Mouse (Mus musculus) urinary bladder, postnatal 25 days (tissue): ENCODE results near the gene Ubqln4.
A peak's percentile ranks its signal among the peaks of the same experiment; 100 is the strongest.

Source experiments
- DNase-seq: peaks from one replicate; pipeline ENCODE4 v3.0.0; 2022; ENCODE audit warnings: low spot score

The Ubqln4 gene

GRCm38 (mm10) chr3:88543174-88543573 lies 10.4 kb upstream of the Ubqln4 start:
- no peak for DNase-seq

DNA sequence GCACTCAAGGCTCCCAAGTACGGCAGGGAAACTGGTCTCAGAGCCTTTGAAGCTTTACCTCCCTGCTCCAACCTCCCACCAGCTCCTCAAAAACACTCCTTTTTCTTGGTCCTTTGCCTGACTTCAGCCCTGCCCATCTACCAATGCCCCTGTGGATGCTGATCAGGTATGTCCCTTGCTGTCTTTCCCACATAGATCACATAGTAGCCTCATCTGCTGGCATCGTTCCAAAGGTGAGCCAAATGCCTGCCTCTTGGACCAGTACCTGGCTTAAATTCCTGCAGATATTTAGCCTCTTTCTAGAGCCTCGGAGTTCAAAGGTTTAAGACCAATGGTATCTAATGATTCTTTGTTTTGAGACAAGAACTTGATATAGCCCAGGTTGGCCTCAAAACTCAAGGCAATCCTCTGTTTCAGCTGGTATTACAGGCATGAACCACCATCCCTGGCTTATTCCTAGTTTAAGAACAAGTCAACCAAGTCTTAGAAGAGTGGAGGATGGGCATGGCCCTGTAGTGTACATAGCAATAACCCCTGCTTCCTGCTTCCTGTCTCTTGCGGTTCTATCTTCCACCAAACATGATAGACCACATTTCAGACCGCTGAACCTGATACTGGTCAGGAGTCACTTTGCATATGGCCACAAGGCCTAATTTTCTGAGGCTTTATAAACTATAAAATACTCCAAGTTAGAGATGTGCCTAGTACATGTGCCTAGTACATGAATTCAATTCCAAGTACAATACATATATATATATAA lies 9.7 kb upstream of the Ubqln4 start:
- no peak for DNase-seq

DNA sequence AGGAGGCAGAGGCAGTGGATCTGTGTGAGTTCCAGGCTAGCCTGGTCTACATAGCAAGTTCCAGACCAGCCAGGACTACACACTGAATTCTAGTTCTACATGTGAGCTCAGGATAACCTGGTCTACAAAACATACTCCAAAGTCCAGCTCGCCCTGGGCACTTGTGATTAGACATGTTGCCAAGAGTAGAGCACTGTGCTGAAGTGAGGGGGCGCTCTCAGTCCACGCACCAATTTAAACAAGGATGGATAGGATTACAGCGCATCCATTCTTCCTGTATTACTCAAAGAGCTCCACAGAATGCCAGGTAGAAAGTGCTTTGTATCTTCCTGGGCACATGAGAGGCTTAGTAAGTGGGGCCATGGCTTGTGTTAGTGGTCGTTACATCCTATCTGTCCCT lies 9.0 kb upstream of the Ubqln4 start:
- DNase-seq, result no peak

GRCm38 (mm10) chr3:88544955-88545591 lies 8.5 kb upstream of the Ubqln4 start:
- no peak for DNase-seq

DNA sequence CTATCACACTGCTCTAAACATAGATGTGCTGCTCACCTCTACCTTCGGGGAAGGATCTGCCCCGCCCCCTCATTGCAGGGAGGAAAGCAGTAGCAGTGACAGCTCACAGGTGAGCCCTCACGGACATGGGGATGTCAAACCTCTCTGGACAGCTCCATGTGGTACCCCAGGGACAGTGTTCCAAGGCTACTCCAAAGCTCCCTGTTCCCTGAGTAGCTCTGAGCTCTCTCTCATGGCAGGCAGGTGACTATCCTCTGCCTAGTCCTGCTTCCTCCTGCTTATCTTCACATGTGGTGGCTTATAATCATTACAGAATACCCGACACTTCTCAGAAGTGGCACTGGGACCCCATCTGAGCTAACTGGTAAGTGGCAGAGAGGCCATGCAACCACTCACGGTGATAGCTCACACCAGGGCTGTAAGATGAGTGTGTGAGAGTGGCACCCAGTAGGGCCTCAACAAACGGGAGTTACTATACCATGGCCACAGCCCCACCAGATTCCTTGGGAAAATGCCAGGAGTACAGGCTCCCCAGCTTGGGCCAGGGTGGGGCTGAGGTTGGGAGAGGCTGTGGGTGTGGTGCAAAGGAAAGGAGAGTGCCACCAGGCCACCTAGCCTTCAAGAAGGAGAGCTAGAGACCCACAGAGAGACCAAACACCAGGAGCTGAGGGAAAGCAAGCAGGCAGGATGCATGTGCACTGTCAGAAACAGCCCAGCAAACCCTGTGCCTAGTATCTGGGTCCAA lies 6.7 kb upstream of the Ubqln4 start:
- DNase-seq, result no peak

DNA sequence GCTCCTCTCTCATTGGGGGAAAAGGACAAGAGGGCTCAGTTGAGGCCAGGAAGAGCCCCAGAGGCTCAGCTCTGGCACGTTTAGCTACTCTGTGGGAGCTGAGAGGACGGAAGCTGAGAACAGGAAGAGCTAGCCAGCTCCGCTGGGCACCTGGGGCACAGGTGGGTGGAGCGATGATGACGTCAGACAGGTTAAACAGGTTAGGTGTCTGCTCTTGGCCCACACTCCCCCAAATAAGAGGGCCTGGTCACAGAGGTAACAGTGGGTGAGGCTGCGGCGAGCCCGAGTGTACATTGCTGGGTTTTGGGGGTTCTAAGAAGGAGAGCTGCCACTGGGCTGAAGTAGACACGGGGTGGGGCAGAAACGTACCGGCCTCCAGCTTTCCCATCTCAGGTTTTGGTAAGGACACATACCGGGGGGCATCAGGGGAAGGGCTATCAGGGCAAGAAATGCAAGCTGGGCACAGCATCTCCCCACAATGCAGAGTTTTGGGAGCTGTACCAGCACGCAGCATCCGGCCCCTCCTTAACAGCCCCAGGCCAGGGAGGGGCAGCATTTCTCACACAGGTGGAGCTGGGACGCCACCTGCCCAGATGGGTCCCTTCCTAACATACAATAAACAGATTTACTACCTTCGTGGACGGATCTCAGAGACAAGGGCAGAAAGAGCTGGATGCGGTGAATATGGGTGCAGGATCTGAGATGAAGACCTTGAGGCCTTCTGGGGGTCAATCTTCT lies 5.2 kb upstream of the Ubqln4 start, which contains the start of gene Rab25:
Rab25 (minus strand) TSS at position 121 of the 738 bp plus-strand sequence.
- peak; percentile 61 for DNase-seq

DNA sequence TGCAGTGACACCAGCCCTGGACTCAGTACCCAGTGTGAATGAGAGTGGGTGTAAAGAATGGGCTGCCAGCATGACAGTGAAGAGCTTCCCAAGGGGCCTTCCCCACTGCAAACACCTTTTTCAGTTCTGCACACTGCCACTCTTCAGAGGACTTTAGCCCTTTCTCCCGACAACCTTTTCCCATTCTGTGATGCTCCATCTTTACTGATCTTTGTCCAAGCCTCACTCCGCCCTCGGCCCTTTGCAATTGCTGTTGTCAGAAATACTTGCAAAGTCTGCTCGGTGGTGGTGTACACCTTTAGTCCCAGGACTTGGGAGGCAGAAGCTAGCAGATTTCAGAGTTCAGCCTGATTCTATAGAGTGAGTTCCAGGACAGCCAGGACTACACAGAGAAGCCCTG lies 2.0 kb upstream of the Ubqln4 start:
- no peak for DNase-seq

DNA sequence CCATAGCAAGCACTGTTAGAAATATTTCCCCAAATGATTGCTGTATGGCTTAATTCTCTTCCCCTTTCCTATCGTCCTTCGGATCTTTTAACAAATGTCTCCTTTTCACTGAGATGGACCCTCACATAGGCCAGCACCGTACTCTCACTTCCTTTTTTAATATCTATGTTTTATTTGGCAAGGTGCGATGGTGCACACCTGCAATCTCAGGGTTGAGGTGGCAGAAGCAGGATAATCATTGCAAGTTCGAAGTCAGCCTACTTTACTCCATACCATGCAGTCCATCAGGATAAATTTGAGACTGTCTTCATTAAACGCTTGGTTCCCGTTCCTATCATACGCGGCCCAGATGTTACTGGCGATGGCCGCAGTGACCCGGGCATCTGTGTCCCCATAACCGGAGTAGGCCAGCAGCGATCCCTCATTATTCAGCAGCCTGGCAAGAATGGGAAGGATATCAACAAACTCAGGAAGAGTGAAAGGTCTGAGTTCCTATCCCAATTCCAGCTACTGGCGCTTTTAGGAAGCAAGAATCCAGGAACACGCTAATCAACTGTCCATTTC lies 1.4 kb upstream of the Ubqln4 start:
- no peak for DNase-seq

DNA sequence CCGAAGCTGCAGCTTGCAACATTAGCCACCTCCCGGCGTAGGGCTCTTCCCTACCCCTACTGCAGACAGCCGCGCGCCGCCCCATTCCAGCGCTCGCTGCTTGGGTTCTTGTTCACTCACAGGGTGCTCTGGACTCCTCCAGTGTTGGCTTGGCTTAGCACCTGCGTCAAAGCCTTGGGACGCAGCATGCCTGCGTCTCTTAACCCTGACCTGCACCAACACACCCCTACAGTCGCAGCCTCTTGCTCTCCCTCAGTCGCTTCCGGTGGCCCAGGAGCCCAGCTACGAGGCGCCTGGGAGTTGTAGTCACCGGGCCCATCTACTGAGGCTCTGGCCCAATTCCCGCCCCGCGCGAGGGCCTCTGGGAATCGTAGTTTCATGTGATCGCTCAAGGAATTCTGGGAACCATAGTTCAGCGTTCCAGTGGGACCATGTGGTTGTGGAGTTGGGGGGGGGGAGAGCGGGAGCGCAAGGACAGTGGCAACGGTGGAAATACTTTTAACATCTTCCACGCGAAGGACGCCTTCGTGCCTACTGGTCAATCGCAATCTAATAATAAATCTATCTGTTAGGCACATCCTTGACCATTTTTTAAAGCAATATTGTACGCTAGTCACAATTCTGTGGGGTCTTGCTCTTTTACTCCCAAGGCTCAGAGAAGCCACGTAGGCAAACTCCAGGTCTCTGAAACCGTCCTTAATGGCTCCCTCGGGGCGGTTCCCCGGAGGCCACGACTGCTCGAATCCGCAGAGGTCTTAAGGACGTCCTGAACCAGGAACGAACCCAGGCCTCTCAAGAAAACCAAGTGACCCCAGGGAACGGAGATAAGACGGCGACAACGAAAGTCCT lies 658 bp upstream of the Ubqln4 start, which contains the start of gene Lamtor2:
Lamtor2 (minus strand) TSS at position 399 of the 849 bp plus-strand sequence.
- peak; percentile 91 for DNase-seq

DNA sequence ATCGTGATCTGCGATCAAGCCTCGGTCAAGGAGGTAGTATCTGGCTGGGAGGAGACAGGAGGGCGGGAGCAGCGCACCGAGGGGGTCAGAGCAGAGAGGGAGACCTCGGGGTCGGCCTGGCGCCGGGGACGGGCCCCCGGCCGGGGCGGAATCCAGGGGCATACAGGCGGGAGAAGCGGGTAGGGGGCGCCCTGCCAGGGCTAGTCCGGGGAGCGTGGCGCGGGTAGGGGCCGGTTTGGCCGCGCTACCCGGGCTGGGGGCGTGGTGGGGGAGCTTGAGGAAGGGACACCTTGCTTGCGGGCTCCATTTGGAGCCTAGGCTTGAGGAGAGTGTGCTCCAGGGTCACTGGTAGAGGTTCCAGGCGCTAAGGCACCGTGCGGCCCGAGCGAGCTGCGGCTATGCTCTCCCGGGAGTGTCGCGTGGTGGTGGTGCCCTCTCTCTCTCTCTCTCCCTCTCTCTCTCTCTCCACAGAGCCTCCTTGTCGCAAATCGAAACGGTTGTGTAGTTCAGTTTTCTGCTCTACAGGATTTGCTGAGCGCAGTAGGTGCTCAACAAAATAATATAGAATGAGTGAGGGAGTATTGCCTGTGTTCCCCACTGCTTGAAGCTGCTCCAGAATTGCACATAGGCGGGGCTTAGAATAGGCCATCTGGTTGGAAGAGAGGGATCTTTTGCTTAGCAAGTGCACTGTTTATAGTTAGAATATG lies 475 bp downstream of the Ubqln4 start:
- DNase-seq, result no peak

- DNase-seq, result no peak
These were observed 1.6 kb downstream of the Ubqln4 start for GRCm38 (mm10) chr3:88555069-88555605.

GRCm38 (mm10) chr3:88555731-88556130 lies 2.2 kb downstream of the Ubqln4 start:
- no peak for DNase-seq

DNA sequence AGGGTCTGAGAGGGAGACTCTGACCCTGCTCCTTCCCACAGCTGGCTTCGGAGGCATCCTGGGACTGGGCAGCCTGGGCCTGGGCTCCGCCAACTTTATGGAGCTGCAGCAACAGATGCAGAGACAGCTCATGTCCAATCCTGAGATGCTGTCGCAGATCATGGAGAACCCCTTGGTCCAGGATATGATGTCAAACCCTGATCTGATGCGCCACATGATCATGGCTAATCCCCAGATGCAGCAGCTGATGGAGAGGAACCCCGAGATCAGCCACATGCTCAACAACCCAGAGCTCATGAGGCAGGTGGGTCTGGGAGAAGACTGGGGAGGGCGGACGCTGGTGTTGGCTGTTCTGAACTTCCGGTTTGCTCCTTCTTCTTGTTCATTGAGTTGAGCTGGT lies 3.1 kb downstream of the Ubqln4 start:
- DNase-seq, result no peak

GRCm38 (mm10) chr3:88559596-88559995 lies 6.0 kb downstream of the Ubqln4 start:
- DNase-seq, result no peak

- DNase-seq, result no peak
These were observed 8.4 kb downstream of the Ubqln4 start for GRCm38 (mm10) chr3:88561989-88562388.

DNA sequence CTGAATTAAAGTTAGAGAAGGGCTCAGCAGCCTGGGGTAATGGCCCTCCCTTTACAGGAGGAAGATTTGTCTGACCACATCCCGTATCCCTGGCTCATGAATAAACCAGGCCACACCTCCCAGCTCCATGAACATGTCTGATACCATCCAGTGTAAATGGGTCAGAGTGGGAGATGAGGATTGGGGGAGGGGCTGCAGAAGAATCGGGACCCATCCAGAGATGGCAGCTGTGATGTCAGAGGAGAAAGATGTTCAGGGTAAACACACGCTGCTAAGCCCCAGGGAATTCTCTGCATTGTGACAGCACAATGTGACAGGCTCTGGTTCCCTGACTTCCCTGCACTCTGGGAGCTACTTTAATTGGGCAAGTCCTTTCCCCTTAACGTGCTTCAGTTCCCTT lies 9.9 kb downstream of the Ubqln4 start:
- DNase-seq, result no peak

- DNase-seq, result no peak
These were observed 10.4 kb downstream of the Ubqln4 start for GRCm38 (mm10) chr3:88563966-88564365.

DNA sequence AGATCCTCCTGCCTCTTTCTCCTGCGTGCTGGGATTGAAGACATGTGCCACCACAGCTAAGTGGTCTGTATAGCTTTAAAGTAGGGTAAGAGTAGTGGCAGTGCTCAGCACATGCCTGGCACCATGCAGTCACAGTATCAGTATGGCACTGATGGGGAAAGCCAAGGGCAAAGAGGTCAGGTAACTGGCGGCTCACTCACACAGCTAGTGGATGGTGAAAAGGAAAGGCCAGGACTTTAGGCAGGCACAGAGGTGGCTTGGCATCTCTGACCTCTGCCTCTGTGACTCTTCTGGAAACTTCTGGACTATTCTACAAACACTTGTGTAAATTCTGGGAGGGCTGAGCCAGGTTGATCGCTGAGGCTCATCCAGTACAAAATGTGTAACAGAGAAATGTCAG lies 12.6 kb downstream of the Ubqln4 start:
- no peak for DNase-seq

- no peak for DNase-seq
These were observed 13.0 kb downstream of the Ubqln4 start for GRCm38 (mm10) chr3:88566536-88567061.

- DNase-seq, result no peak
These were observed 14.3 kb downstream of the Ubqln4 start for GRCm38 (mm10) chr3:88567892-88568291.
